8 mouse cellular contexts compared by ENCODE assay signal in genomic region chr6:124711824-124712782, GRCm38 (mm10). TPM values are rescaled to one million over a fixed set of nuclear protein-coding genes. Genes with fewer than 3 reads are reported as not detected.
DNase-seq lines count a peak whose midpoint lies in the region; ATAC-seq and TF ChIP-seq lines count a peak whose summit lies in the region.

TSS of gene Emg1 (minus strand) at chr6:124712178.
TSS of gene Phb2 (plus strand) at chr6:124712336.

- peaks cover 38% of the 10 kb centered on the region for H3K4me1 ChIP-seq in embryonic facial prominence, embryonic 13.5 days
- peaks cover 17% of the 10 kb centered on the region; the same call in 1 of the 2 replicates for H3K4me1 ChIP-seq in kidney, adult 2 months (ENCODE audit: control insufficient read depth, insufficient read depth, low read length)
- peaks cover 32% of the 10 kb centered on the region for H3K4me1 ChIP-seq in limb, embryonic 12.5 days (replicated peaks)
- H3K4me1 ChIP-seq in midbrain, embryonic 15.5 days = peaks cover 42% of the 10 kb centered on the region
- peaks cover 7% of the 10 kb centered on the region; the same call in 1 of the 2 replicates for H3K4me1 ChIP-seq in spleen, adult 2 months (ENCODE audit: control insufficient read depth, insufficient read depth, insufficient read length)

- H3K27me3 ChIP-seq in embryonic facial prominence, embryonic 13.5 days = no peaks in the 10 kb centered on the region
- no peaks in the 10 kb centered on the region for H3K27me3 ChIP-seq in kidney, adult 2 months (replicated peaks; ENCODE audit: control insufficient read depth, insufficient read depth, low read length)
- no peaks in the 10 kb centered on the region for H3K27me3 ChIP-seq in limb, embryonic 12.5 days
- no peaks in the 10 kb centered on the region for H3K27me3 ChIP-seq in midbrain, embryonic 15.5 days (replicated peaks)
- no peaks in the 10 kb centered on the region for H3K27me3 ChIP-seq in spleen, adult 2 months (ENCODE audit: control insufficient read depth, insufficient read depth, low read length)

- peak within 1 kb of the TSS; percentile 98 for H3K9ac ChIP-seq in embryonic facial prominence, embryonic 13.5 days
- H3K9ac ChIP-seq in limb, embryonic 12.5 days (replicated peaks) = peak within 1 kb of the TSS; percentile 92
- H3K9ac ChIP-seq in midbrain, embryonic 15.5 days = peak within 1 kb of the TSS; percentile 91

- peak within 1 kb of the TSS; percentile 90 for H3K27ac ChIP-seq in embryonic facial prominence, embryonic 13.5 days
- H3K27ac ChIP-seq in kidney, adult 2 months (ENCODE audit: insufficient read depth, low read depth, low read length) = peak within 1 kb of the TSS; percentile 86
- peak within 1 kb of the TSS; percentile 90 for H3K27ac ChIP-seq in limb, embryonic 12.5 days
- peak within 1 kb of the TSS; percentile 85 for H3K27ac ChIP-seq in midbrain, embryonic 15.5 days
- H3K27ac ChIP-seq in spleen, adult 2 months (ENCODE audit: insufficient read depth, low read length) = peak within 1 kb of the TSS; percentile 83

- no peak for TF ChIP-seq CTCF in kidney, adult 2 months (conservative IDR thresholded peaks at IDR 0.05; ENCODE audit: insufficient read depth, insufficient read length, low read depth, low read length)
- no peak for TF ChIP-seq CTCF in spleen, adult 2 months (IDR thresholded peaks at IDR 0.05; ENCODE audit: extremely low read depth, insufficient read depth, insufficient read length, insufficient replicate concordance)

- H3K9me3 ChIP-seq in embryonic facial prominence, embryonic 13.5 days = no peaks in the 10 kb centered on the region
- H3K9me3 ChIP-seq in limb, embryonic 12.5 days = no peaks in the 10 kb centered on the region
- no peaks in the 10 kb centered on the region for H3K9me3 ChIP-seq in midbrain, embryonic 15.5 days

- peak within 1 kb of the TSS; percentile 95 for H3K4me2 ChIP-seq in embryonic facial prominence, embryonic 13.5 days
- peak within 1 kb of the TSS; percentile 96 for H3K4me2 ChIP-seq in limb, embryonic 12.5 days
- H3K4me2 ChIP-seq in midbrain, embryonic 15.5 days = peak within 1 kb of the TSS; percentile 69

- peak; percentile 93 for ATAC-seq in embryonic facial prominence, embryonic 13.5 days (ENCODE audit: insufficient number of reproducible peaks, insufficient read depth, low FRiP score, low TSS enrichment, low read depth)
- ATAC-seq in limb, embryonic 12.5 days (ENCODE audit: insufficient number of reproducible peaks, insufficient read depth, low FRiP score, low TSS enrichment, low read depth) = peak; percentile 96
- peak; percentile 97 for ATAC-seq in midbrain, embryonic 15.5 days (replicated peaks)

- peak; percentile 98 for DNase-seq in 3134 (ENCODE audit: extremely low read depth, insufficient read length, low spot score)
- peak; percentile 99 to 100 for DNase-seq in adrenal gland, postnatal 36 days
- peak; percentile 99 for DNase-seq in heart, adult 18-20 months
- peak; percentile 99 for DNase-seq in kidney, adult 2 months
- DNase-seq in spleen, adult 2 months (ENCODE audit: low read depth in 1 of 2, low spot score in 2 of 2) = peak; percentile 96 to 98

- peak within 1 kb of the TSS; percentile 98 for H3K4me3 ChIP-seq in embryonic facial prominence, embryonic 13.5 days
- H3K4me3 ChIP-seq in kidney, adult 2 months (ENCODE audit: insufficient read depth, low read depth, low read length) = peak within 1 kb of the TSS; percentile 82
- H3K4me3 ChIP-seq in limb, embryonic 12.5 days (replicated peaks) = peak within 1 kb of the TSS; percentile 95
- peak within 1 kb of the TSS; percentile 91 for H3K4me3 ChIP-seq in midbrain, embryonic 15.5 days
- H3K4me3 ChIP-seq in spleen, adult 2 months (ENCODE audit: extremely low read depth, insufficient read depth, insufficient read length) = peak within 1 kb of the TSS; percentile 93

- peaks cover 54% of the 10 kb centered on the region for H3K36me3 ChIP-seq in embryonic facial prominence, embryonic 13.5 days
- peaks cover 1% of the 10 kb centered on the region; the same call in 1 of the 2 replicates for H3K36me3 ChIP-seq in kidney, adult 2 months (ENCODE audit: control insufficient read depth, insufficient read depth, low read length)
- H3K36me3 ChIP-seq in limb, embryonic 12.5 days = peaks cover 61% of the 10 kb centered on the region
- H3K36me3 ChIP-seq in midbrain, embryonic 15.5 days (replicated peaks) = peaks cover 22% of the 10 kb centered on the region
- peaks cover 20% of the 10 kb centered on the region for H3K36me3 ChIP-seq in spleen, adult 2 months (ENCODE audit: control insufficient read depth, insufficient read depth, low read length)

- TF ChIP-seq POLR2A in kidney, adult 2 months (IDR thresholded peaks at IDR 0.05; ENCODE audit: low read depth, low read length) = peak; percentile 18
- 0 out of 2 replicates have a peak, but pooled peaks have one; percentile 33 for TF ChIP-seq POLR2A in spleen, adult 2 months (IDR thresholded peaks at IDR 0.05; ENCODE audit: low read depth, low read length)

- WGBS in embryonic facial prominence, embryonic 13.5 days = under 1% methylated on average over 75 of the region's 76 CpGs
- under 1% methylated on average over 76 of the region's 76 CpGs for WGBS in kidney, adult 2 months
- WGBS in limb, embryonic 12.5 days = under 1% methylated on average over 76 of the region's 76 CpGs
- under 1% methylated on average over 75 of the region's 76 CpGs for WGBS in midbrain, embryonic 15.5 days
- WGBS in spleen, adult 2 months = under 1% methylated on average over 76 of the region's 76 CpGs

RNA-seq across cellular contexts. Expression of gene Emg1, which starts in this region (rescaled TPM):
- 10 to 100 TPM; 87.2 to 88.2 TPM for total RNA-seq in adrenal gland, postnatal 36 days (2021)
- 199 and 214 TPM in 2 replicates for polyA plus RNA-seq in embryonic facial prominence, embryonic 13.5 days (2015; fragmentation: Nextera tagmentation; extraction: Ambion mirVana)
- total RNA-seq in heart, adult 18-20 months (2021) = 10 to 100 TPM; 78.1 to 80.8 TPM
- polyA plus RNA-seq in kidney, adult 2 months (2012; rRNA removed) = 50.5 and 67.4 TPM in 2 replicates
- polyA plus RNA-seq in limb, embryonic 12.5 days (2016; fragmentation: Nextera tagmentation; extraction: Ambion mirVana) = 199 and 219 TPM in 2 replicates
- 107 and 109 TPM in 2 replicates for polyA plus RNA-seq in midbrain, embryonic 15.5 days (2015; fragmentation: Nextera tagmentation; extraction: Ambion mirVana)
- polyA plus RNA-seq in spleen, adult 2 months (2012; rRNA removed) = 46.2 and 47.9 TPM in 2 replicates

RNA-seq across cellular contexts. Expression of gene Phb2, which starts in this region (rescaled TPM):
- total RNA-seq in adrenal gland, postnatal 36 days (2021) = 100 to 1,000 TPM; 308 to 325 TPM
- 337 and 351 TPM in 2 replicates for polyA plus RNA-seq in embryonic facial prominence, embryonic 13.5 days (2015; fragmentation: Nextera tagmentation; extraction: Ambion mirVana)
- total RNA-seq in heart, adult 18-20 months (2021) = 100 to 1,000 TPM; 277 to 319 TPM
- polyA plus RNA-seq in kidney, adult 2 months (2012; rRNA removed) = 181 and 193 TPM in 2 replicates
- polyA plus RNA-seq in limb, embryonic 12.5 days (2016; fragmentation: Nextera tagmentation; extraction: Ambion mirVana) = 358 and 367 TPM in 2 replicates
- 254 and 256 TPM in 2 replicates for polyA plus RNA-seq in midbrain, embryonic 15.5 days (2015; fragmentation: Nextera tagmentation; extraction: Ambion mirVana)
- polyA plus RNA-seq in spleen, adult 2 months (2012; rRNA removed) = 96.5 and 103 TPM in 2 replicates

Comparison
In these comparisons a context has a peak if more than half of its experiments do, and no peak if none do; other contexts are left out.
1. Peak in every context shown above with its lines: DNase-seq, ATAC-seq, H3K4me3 ChIP-seq and H3K27ac ChIP-seq.